Mouse (Mus musculus): Measurements from ENCODE around the gene Lrrc10. TPM values are rescaled to one million over a fixed set of nuclear protein-coding genes. Genes with fewer than 3 reads are reported as not detected.

Lrrc10 gene
- polyA plus RNA-seq, 1 experiment, result 0.13 TPM

- TF ChIP-seq POLR2A (IDR thresholded peaks at IDR 0.05; ENCODE audit: low read depth, low read length) (no peak), CTCF (conservative IDR thresholded peaks at IDR 0.05; ENCODE audit: insufficient read depth, insufficient read length, low read depth, low read length) (no peak)
- WGBS, result 72% methylated on average over 12 of the region's 12 CpGs
- Histone ChIP-seq H3K4me3 (ENCODE audit: insufficient read depth, low read depth, low read length) (no peak overlapping the region), H3K36me3 (ENCODE audit: control insufficient read depth, insufficient read depth, low read length) (no peaks in the 10 kb centered on the region), H3K27ac (ENCODE audit: insufficient read depth, low read depth, low read length) (no peak overlapping the region), H3K4me1 (ENCODE audit: control insufficient read depth, insufficient read depth, low read length) (no peaks in the 10 kb centered on the region; the same call in 1 of the 2 replicates), H3K27me3 (replicated peaks; ENCODE audit: control insufficient read depth, insufficient read depth, low read length) (no peaks in the 10 kb centered on the region)
- no peak for DNase-seq
These were observed 39.3 kb upstream of the Lrrc10 start for GRCm38 (mm10) chr10:117005707-117006464.

DNA sequence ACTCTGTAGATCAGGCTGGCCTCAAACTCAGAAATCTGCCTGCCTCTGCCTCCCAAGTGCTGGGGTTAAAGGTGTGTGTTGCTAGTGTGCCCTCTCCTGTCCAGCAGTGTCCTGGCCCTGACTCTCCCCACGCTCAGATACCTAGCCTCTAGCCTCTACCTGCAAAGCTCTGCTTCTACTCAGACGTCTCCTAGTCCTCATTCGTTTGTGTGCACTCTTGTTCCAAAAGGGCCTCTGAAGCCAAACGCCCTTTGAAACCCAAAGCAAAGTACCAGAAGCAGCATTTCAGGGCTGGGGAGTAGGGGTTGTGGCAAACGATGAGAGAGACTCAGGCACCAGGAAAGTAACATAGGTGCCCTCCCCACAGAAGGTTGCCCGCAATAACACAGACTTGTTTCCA lies 35.5 kb upstream of the Lrrc10 start:
- Histone ChIP-seq H3K4me3 (ENCODE audit: insufficient read depth, low read depth, low read length) (no peak overlapping the region), H3K4me1 (ENCODE audit: control insufficient read depth, insufficient read depth, low read length) (no peaks in the 10 kb centered on the region; the same call in 1 of the 2 replicates), H3K27ac (ENCODE audit: insufficient read depth, low read depth, low read length) (peak overlapping the region; percentile 24; the same call in 1 of the 2 replicates), H3K36me3 (ENCODE audit: control insufficient read depth, insufficient read depth, low read length) (no peaks in the 10 kb centered on the region), H3K27me3 (replicated peaks; ENCODE audit: control insufficient read depth, insufficient read depth, low read length) (no peaks in the 10 kb centered on the region)
- 66% methylated on average over 6 of the region's 6 CpGs for WGBS
- TF ChIP-seq POLR2A (IDR thresholded peaks at IDR 0.05; ENCODE audit: low read depth, low read length) (no peak), CTCF (conservative IDR thresholded peaks at IDR 0.05; ENCODE audit: insufficient read depth, insufficient read length, low read depth, low read length) (no peak)
- peak; percentile 80 for DNase-seq

DNA sequence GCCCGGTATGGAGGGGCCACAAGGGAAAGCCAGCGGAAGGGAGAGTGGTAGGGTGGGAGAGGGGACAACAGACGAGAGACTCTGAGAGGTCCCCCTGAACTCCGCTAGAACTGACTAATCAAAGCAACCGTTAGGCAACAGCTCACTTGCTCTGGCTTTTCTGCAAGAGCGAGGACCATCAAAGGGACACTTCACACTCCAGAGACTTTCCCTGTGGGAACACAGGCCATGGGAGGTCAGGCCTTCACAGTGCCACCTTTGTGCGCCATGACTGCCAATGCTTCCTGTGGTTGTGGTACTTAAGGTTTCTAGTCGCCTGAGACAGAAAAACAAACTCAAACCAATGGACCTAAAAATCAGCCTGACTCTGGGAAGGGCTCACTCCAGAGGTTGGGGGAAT lies 34.1 kb upstream of the Lrrc10 start:
- Histone ChIP-seq H3K4me1 (ENCODE audit: control insufficient read depth, insufficient read depth, low read length) (no peaks in the 10 kb centered on the region; the same call in 1 of the 2 replicates), H3K27me3 (replicated peaks; ENCODE audit: control insufficient read depth, insufficient read depth, low read length) (no peaks in the 10 kb centered on the region), H3K36me3 (ENCODE audit: control insufficient read depth, insufficient read depth, low read length) (no peaks in the 10 kb centered on the region), H3K4me3 (ENCODE audit: insufficient read depth, low read depth, low read length) (no peak overlapping the region), H3K27ac (ENCODE audit: insufficient read depth, low read depth, low read length) (no peak overlapping the region)
- WGBS, result 69% methylated on average over 8 of the region's 8 CpGs
- TF ChIP-seq CTCF (conservative IDR thresholded peaks at IDR 0.05; ENCODE audit: insufficient read depth, insufficient read length, low read depth, low read length), result no peak
- no peak for DNase-seq

GRCm38 (mm10) chr10:117013689-117014390 lies 31.3 kb upstream of the Lrrc10 start:
- no peak overlapping the region for H3K4me3 ChIP-seq (ENCODE audit: insufficient read depth, low read depth, low read length)
- no peak overlapping the region for H3K27ac ChIP-seq (ENCODE audit: insufficient read depth, low read depth, low read length)
- no peaks in the 10 kb centered on the region; the same call in 1 of the 2 replicates for H3K4me1 ChIP-seq (ENCODE audit: control insufficient read depth, insufficient read depth, low read length)
- H3K36me3 ChIP-seq (ENCODE audit: control insufficient read depth, insufficient read depth, low read length), result no peaks in the 10 kb centered on the region
- TF ChIP-seq POLR2A (IDR thresholded peaks at IDR 0.05; ENCODE audit: low read depth, low read length) (no peak), CTCF (conservative IDR thresholded peaks at IDR 0.05; ENCODE audit: insufficient read depth, insufficient read length, low read depth, low read length) (no peak)
- no peak for DNase-seq
- H3K27me3 ChIP-seq (replicated peaks; ENCODE audit: control insufficient read depth, insufficient read depth, low read length), result no peaks in the 10 kb centered on the region
- WGBS, result 25% methylated on average over 12 of the region's 12 CpGs

- 80% methylated on average over 5 of the region's 5 CpGs for whole genome bisulfite sequencing
These were observed 30.6 kb upstream of the Lrrc10 start for GRCm38 (mm10) chr10:117014565-117014964.

GRCm38 (mm10) chr10:117018281-117018840 lies 26.8 kb upstream of the Lrrc10 start:
- no peak for DNase-seq
- Histone ChIP-seq H3K27ac (ENCODE audit: insufficient read depth, low read depth, low read length) (no peak overlapping the region), H3K4me3 (ENCODE audit: insufficient read depth, low read depth, low read length) (no peak overlapping the region), H3K36me3 (ENCODE audit: control insufficient read depth, insufficient read depth, low read length) (no peaks in the 10 kb centered on the region), H3K27me3 (replicated peaks; ENCODE audit: control insufficient read depth, insufficient read depth, low read length) (no peaks in the 10 kb centered on the region), H3K4me1 (ENCODE audit: control insufficient read depth, insufficient read depth, low read length) (no peaks in the 10 kb centered on the region)
- 74% methylated on average over 7 of the region's 7 CpGs for WGBS
- TF ChIP-seq POLR2A (IDR thresholded peaks at IDR 0.05; ENCODE audit: low read depth, low read length) (no peak), CTCF (conservative IDR thresholded peaks at IDR 0.05; ENCODE audit: insufficient read depth, insufficient read length, low read depth, low read length) (no peak)

More at GRCm38 (mm10) chr10:117014565-117014964, 30.6 kb upstream of the Lrrc10 start:
- TF ChIP-seq POLR2A (IDR thresholded peaks at IDR 0.05; ENCODE audit: low read depth, low read length) (no peak), CTCF (conservative IDR thresholded peaks at IDR 0.05; ENCODE audit: insufficient read depth, insufficient read length, low read depth, low read length) (no peak)
- H3K27me3 ChIP-seq (replicated peaks; ENCODE audit: control insufficient read depth, insufficient read depth, low read length), result no peaks in the 10 kb centered on the region
- DNase-seq, result no peak
- no peaks in the 10 kb centered on the region for H3K36me3 ChIP-seq (ENCODE audit: control insufficient read depth, insufficient read depth, low read length)
- no peak overlapping the region for H3K4me3 ChIP-seq (ENCODE audit: insufficient read depth, low read depth, low read length)
- H3K4me1 ChIP-seq (ENCODE audit: control insufficient read depth, insufficient read depth, low read length), result no peaks in the 10 kb centered on the region; the same call in 1 of the 2 replicates
- no peak overlapping the region for H3K27ac ChIP-seq (ENCODE audit: insufficient read depth, low read depth, low read length)
